Mouse (Mus musculus): ENCODE measurements around the gene Gpr135.

Gene Gpr135

GRCm38 (mm10) chr12:72057780-72058179 lies 13.1 kb downstream of the Gpr135 start:
- in situ Hi-C loops (cut with MboI, MseI), result no loop called here

GRCm38 (mm10) chr12:72053851-72054250 lies 17.1 kb downstream of the Gpr135 start:
- in situ Hi-C loops (cut with MboI, MseI), result loop anchor here in 1 of 2 experiments (5.0 kb wide), 1 partner anchor 287 kb away; no protein-coding TSS in a partner anchor

DNA sequence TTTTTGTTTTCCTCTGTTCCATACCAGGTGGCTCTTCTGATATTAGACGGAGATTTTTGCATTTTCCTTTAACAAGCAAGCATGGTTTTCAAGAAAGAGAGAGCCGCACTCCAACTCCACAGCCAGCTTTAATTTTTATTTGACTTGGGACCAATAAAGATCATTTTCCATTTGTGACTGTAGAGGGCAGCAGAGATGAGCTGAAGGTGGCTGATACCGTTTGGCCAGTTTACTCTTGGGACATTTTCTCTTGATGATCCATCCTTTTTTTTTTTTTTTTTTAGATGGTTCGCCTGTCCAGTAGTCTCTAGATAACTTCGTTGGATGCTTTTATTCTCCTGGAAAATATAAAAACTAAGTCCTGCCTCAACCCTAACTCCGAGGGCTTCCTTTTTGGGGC lies 17.6 kb downstream of the Gpr135 start:
- in situ Hi-C loops (cut with MboI, MseI), result loop anchor here in 1 of 2 experiments (5.0 kb wide), 1 partner anchor 286 kb away; no protein-coding TSS in a partner anchor

GRCm38 (mm10) chr12:72052571-72052970 lies 18.4 kb downstream of the Gpr135 start:
- in situ Hi-C loops (cut with MboI, MseI), result loop anchor here in 1 of 2 experiments (5.0 kb wide), 1 partner anchor 285 kb away; no protein-coding TSS in a partner anchor

GRCm38 (mm10) chr12:72050821-72051220 lies 20.1 kb downstream of the Gpr135 start:
- in situ Hi-C loops (cut with MboI, MseI), result loop anchor here in 1 of 2 experiments (5.0 kb wide), 1 partner anchor 284 kb away; no protein-coding TSS in a partner anchor

- in situ Hi-C loops (cut with MboI, MseI), result loop anchor here in 1 of 2 experiments (5.0 kb wide), 1 partner anchor 283 kb away; no protein-coding TSS in a partner anchor
Observed at GRCm38 (mm10) chr12:72050156-72050555, 20.8 kb downstream of the Gpr135 start.

- in situ Hi-C loops (cut with MboI, MseI), result loop anchor here in 1 of 2 experiments (5.0 kb wide), 1 partner anchor 280 kb away; no protein-coding TSS in a partner anchor
Observed at GRCm38 (mm10) chr12:72047513-72047912, 23.4 kb downstream of the Gpr135 start.

DNA sequence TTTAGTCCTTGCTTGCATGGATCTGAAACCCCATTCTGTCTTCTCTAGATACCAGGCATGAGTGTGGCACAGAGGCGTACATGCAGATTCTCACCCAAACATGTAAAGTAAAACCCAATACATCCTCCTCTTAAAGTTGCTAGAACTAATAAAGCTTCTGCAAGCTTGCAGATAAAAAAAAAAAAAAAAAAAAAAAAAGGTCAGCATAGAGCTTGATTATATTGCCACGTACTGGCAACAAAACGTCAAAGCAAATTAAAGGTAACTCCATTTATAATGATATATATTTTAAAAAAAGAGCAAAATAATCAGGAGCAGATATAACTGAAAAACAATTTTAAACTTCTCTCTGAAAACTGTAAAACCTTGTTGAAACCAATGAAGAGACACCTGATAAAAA lies 29.7 kb downstream of the Gpr135 start:
- in situ Hi-C loops (cut with MboI, MseI), result no loop called here

GRCm38 (mm10) chr12:72039501-72039900 lies 31.4 kb downstream of the Gpr135 start:
- in situ Hi-C loops (cut with MboI, MseI), result loop anchor here in 1 of 2 experiments (10.0 kb wide), 1 partner anchor 265 kb away; no protein-coding TSS in a partner anchor

GRCm38 (mm10) chr12:72038866-72039265 lies 32.1 kb downstream of the Gpr135 start:
- in situ Hi-C loops (cut with MboI, MseI), result loop anchor here in 1 of 2 experiments (10.0 kb wide), 1 partner anchor 264 kb away; no protein-coding TSS in a partner anchor

- in situ Hi-C loops (cut with MboI, MseI), result loop anchor here in 1 of 2 experiments (10.0 kb wide), 1 partner anchor 262 kb away; no protein-coding TSS in a partner anchor
Observed at GRCm38 (mm10) chr12:72037049-72037448, 33.9 kb downstream of the Gpr135 start.

DNA sequence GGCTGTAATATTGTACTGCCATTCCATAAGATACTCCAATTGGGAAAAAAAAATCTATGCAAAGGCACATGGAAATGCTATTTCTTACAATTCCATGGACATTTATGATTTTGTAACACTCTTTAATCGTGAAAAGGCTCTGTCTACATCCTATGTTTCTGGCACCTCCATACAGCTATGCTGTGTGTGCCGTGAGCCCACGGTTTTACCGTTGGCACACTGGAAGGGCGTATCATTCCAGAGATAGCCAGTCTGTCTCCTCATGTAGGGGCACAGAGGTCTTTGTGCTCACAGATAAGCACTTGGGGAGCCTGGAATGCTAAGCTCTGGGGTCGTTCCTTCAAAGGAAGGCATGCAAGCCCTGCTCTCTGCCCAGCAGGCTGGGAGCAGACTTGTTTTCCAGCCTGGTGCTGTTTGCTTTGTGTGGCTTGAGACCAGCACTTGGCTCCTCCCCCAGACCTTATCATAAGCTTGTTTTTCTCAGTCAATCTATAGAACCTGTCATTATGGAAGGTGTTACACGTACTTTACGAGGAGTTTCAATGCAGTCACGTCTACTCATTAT lies 34.7 kb downstream of the Gpr135 start:
- in situ Hi-C loops (cut with MboI, MseI), result loop anchor here in 1 of 2 experiments (10.0 kb wide), 1 partner anchor 261 kb away; no protein-coding TSS in a partner anchor

GRCm38 (mm10) chr12:72031794-72032193 lies 39.1 kb downstream of the Gpr135 start:
- in situ Hi-C loops (cut with MboI, MseI), result loop anchor here in 1 of 2 experiments (10.0 kb wide), 1 partner anchor 257 kb away; no protein-coding TSS in a partner anchor

DNA sequence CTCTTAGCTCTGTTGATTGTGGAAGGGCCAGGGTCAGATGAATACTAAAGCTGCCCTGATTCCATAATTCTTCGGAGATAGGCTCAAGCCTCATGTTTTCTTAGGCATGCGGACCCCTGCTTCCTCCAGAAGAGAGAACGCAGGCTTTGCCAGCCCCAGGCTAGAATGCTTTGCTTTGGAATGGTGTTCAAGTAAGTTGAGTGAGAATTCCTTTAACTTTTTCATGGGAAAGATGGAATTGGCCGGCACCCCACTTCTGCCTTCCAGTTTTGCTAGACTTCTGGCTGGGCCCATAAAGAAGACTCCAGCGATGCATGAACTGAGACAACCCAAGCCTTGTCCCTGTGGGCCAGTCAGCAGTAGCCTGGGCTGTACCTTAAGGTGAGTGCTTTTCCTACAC lies 39.8 kb downstream of the Gpr135 start:
- in situ Hi-C loops (cut with MboI, MseI), result loop anchor here in 1 of 2 experiments (10.0 kb wide), 1 partner anchor 256 kb away; no protein-coding TSS in a partner anchor

GRCm38 (mm10) chr12:72025275-72025795 lies 45.6 kb downstream of the Gpr135 start:
- in situ Hi-C loops (cut with MboI, MseI), result no loop called here

DNA sequence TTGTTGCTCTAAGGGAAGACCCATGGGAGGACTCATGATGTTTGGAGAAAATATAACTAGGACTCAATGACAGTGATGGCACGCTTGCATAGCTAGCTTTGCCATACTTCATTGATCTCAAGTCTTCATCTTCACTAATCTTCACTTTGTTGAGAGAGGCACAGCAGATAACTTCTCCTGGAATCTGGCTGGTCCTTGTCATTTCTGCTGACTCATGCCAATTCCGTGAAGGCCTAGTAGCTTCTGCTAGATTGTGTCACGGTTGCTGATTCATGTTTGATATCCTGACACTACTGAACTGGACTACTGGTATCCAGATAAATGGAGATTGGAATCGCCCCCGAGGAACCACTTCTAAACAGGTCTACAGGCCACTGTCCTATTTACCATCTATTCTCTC lies 47.4 kb downstream of the Gpr135 start:
- in situ Hi-C loops (cut with MboI, MseI), result no loop called here

- in situ Hi-C loops (cut with MboI, MseI), result no loop called here
Observed at GRCm38 (mm10) chr12:72022790-72023189, 48.1 kb downstream of the Gpr135 start.

GRCm38 (mm10) chr12:72021543-72021942 lies 49.4 kb downstream of the Gpr135 start:
- in situ Hi-C loops (cut with MboI, MseI), result no loop called here

GRCm38 (mm10) chr12:72020285-72020684 lies 50.6 kb downstream of the Gpr135 start:
- in situ Hi-C loops (cut with MboI, MseI), result no loop called here
